8 mouse cellular contexts compared by ENCODE assay signal in the genomic region with DNA sequence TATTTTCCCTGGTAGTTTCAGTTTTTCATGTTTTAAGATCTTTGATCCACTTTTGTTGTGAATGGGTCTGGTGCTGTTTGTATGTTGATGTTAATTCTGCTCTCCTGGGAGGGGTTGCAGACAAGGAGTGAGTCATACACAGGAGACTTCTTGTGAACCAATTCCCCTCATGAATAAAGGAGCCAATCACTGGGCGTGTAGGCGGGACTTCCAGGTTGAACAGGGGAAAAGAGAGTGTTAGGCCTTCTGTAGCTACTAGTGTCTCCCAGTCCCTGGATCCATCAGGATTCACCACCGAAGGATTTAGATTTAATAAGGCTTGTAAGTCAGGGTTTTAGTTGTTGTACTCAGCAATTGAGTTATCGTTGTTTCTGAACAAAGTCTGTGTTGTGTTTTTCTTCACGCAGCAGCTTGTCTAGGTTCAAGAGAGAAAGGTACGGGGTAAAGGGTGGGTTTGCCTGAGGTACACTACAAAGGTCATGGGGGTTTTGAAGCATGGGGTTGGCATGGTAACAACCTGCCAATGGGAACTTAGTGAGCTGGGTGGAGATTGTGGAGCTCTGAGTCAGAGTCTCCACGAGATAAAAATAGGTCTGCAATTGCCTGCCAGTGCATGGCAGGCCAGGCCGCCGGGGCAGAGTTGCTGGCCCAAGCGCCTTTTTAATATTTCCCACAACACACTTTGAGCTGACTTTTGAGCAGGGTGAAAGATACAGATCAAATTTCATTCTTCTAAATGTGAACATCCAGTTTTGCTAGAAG.
A peak's percentile ranks its signal among the peaks of the same experiment; 100 is the strongest.
DNase-seq lines count a peak whose midpoint lies in the region; ATAC-seq and TF ChIP-seq lines count a peak whose summit lies in the region.

No protein-coding gene starts in this region.

- H3K4me2 ChIP-seq in forebrain, postnatal 0 days (ENCODE audit: low read depth): no peak overlapping the region

- WGBS in spleen, adult 2 months: 69% methylated on average over 10 of the region's 10 CpGs
- WGBS in forebrain, postnatal 0 days: 90% methylated on average over 10 of the region's 10 CpGs

- H3K9me3 ChIP-seq in forebrain, postnatal 0 days (ENCODE audit: low read length): no peaks in the 10 kb centered on the region

- peak; percentile 75 for ATAC-seq in inflammation-experienced regulatory T-cells, adult 6 months
- no peak; the same call in 1 of the 2 replicates for ATAC-seq in frontal cortex, adult (ENCODE audit: low TSS enrichment)
- no peak for ATAC-seq in forebrain, postnatal 0 days

- H3K4me1 ChIP-seq in spleen, adult 2 months (ENCODE audit: control insufficient read depth, insufficient read depth, insufficient read length): no peaks in the 10 kb centered on the region; the same call in 1 of the 2 replicates
- H3K4me1 ChIP-seq in embryonic fibroblast, embryonic 13.5 days (ENCODE audit: control insufficient read depth, insufficient read depth, low read length): peaks cover 10% of the 10 kb centered on the region; the same call in 1 of the 2 replicates
- no peaks in the 10 kb centered on the region for H3K4me1 ChIP-seq in forebrain, postnatal 0 days (ENCODE audit: insufficient read depth)

- H3K4me3 ChIP-seq in spleen, adult 2 months (ENCODE audit: extremely low read depth, insufficient read depth, insufficient read length): no peak overlapping the region
- H3K4me3 ChIP-seq in embryonic fibroblast, embryonic 13.5 days (ENCODE audit: insufficient read depth, low read length): no peak overlapping the region
- H3K4me3 ChIP-seq in forebrain, postnatal 0 days (ENCODE audit: low read depth, low read length): no peak overlapping the region

- no peak overlapping the region for H3K9ac ChIP-seq in forebrain, postnatal 0 days

- H3K27me3 ChIP-seq in spleen, adult 2 months (ENCODE audit: control insufficient read depth, insufficient read depth, low read length): no peaks in the 10 kb centered on the region
- no peaks in the 10 kb centered on the region for H3K27me3 ChIP-seq in forebrain, postnatal 0 days (ENCODE audit: insufficient read depth, low read length)

- peak; percentile 12 to 34 for DNase-seq in spleen, adult 2 months (ENCODE audit: low read depth in 1 of 2, low spot score in 2 of 2)
- no peak for DNase-seq in spleen, postnatal 4 days (ENCODE audit: low spot score in 2 of 2)
- DNase-seq in natural killer cell, adult 2 months (ENCODE audit: low spot score in 2 of 2): peak; percentile 1 to 30
- DNase-seq in ovary, postnatal 10 days (ENCODE audit: low spot score): no peak
- no peak for DNase-seq in forebrain, postnatal 0 days

- no peak for TF ChIP-seq CTCF in spleen, adult 2 months (IDR thresholded peaks at IDR 0.05; ENCODE audit: extremely low read depth, insufficient read depth, insufficient read length, insufficient replicate concordance)
- TF ChIP-seq CTCF in embryonic fibroblast, embryonic 13.5 days (IDR thresholded peaks at IDR 0.05; ENCODE audit: borderline replicate concordance, insufficient read depth, low read length): no peak
- TF ChIP-seq CTCF in forebrain, postnatal 0 days (IDR thresholded peaks at IDR 0.05; ENCODE audit: low read depth): no peak

- H3K27ac ChIP-seq in spleen, adult 2 months (ENCODE audit: insufficient read depth, low read length): no peak overlapping the region
- peak overlapping the region; percentile 68; the same call in 1 of the 2 replicates for H3K27ac ChIP-seq in embryonic fibroblast, embryonic 13.5 days (ENCODE audit: insufficient read depth, low read length)
- no peak overlapping the region for H3K27ac ChIP-seq in forebrain, postnatal 0 days (ENCODE audit: low read depth, low read length)

- TF ChIP-seq POLR2A in spleen, adult 2 months (IDR thresholded peaks at IDR 0.05; ENCODE audit: low read depth, low read length): no peak
- no peak for TF ChIP-seq POLR2A in embryonic fibroblast, embryonic 13.5 days (IDR thresholded peaks at IDR 0.05; ENCODE audit: low read depth, low read length)

- peaks cover 13% of the 10 kb centered on the region for H3K36me3 ChIP-seq in spleen, adult 2 months (ENCODE audit: control insufficient read depth, insufficient read depth, low read length)
- H3K36me3 ChIP-seq in forebrain, postnatal 0 days (ENCODE audit: insufficient read depth): peaks cover 13% of the 10 kb centered on the region

Comparison
In these comparisons a context has a peak if more than half of its experiments do, and no peak if none do; other contexts are left out.
1. DNase-seq: peak in spleen, adult 2 months (2 of 2) and natural killer cell, adult 2 months (2 of 2); none in spleen, postnatal 4 days (0 of 2), ovary, postnatal 10 days (single experiment) and forebrain, postnatal 0 days (single experiment).